In genomic region chr1:180261415-180261814, GRCm38 (mm10) we compare ENCODE assay signal across 23 mouse cellular contexts. TPM values are rescaled to one million over a fixed set of nuclear protein-coding genes. Genes with fewer than 3 reads are reported as not detected.
A peak's percentile ranks its signal among the peaks of the same experiment; 100 is the strongest.
DNase-seq lines count a peak whose midpoint lies in the region; ATAC-seq and TF ChIP-seq lines count a peak whose summit lies in the region.
"Had no signal": no experiment of that assay in that cellular context is flagged by ENCODE, and none has a peak within 500 bp of the region (broad histone marks: within the 10 kb centered on the region; RNA-seq: fewer than 3 reads in every experiment).

No protein-coding gene starts in this region.

- ATAC-seq in heart, embryonic 13.5 days (ENCODE audit: extremely low read depth, insufficient number of reproducible peaks, low FRiP score, low TSS enrichment) = no peak
- no peak for ATAC-seq in G1E (ENCODE audit: extremely low read depth, insufficient number of reproducible peaks, low FRiP score, poor library complexity, severe bottlenecking)
- peak; percentile 1; the same call in 1 of the 2 replicates for ATAC-seq in liver, embryonic 14.5 days (ENCODE audit: insufficient read depth)
- no peak for ATAC-seq in cerebellum, adult (ENCODE audit: insufficient number of reproducible peaks, low FRiP score, low TSS enrichment)
- ATAC-seq: forebrain, embryonic 14.5 days; hindbrain, postnatal 0 days; intestine, embryonic 15.5 days; midbrain, embryonic 13.5 days had no signal

- no peak for DNase-seq in heart, embryonic 10.5 days (ENCODE audit: low spot score)
- DNase-seq in G1E (ENCODE audit: low spot score) (no peak), MEL (ENCODE audit: low read depth, low spot score) (no peak)
- no peak for DNase-seq in liver, embryonic 14.5 days (ENCODE audit: low read depth in 3 of 3, low spot score in 3 of 3)
- no peak for DNase-seq in gastrocnemius, adult 8-10 months (ENCODE audit: low spot score in 2 of 2)
- DNase-seq in layer of hippocampus, postnatal 14 days (ENCODE audit: low spot score in 2 of 2) = no peak
- DNase-seq: B cell, adult 2 months; cerebellum, adult 2 months; cerebellum, postnatal 14 days; gastrocnemius, postnatal 25 days; kidney, adult 2 months; retina, postnatal 1 day; right cerebral cortex, postnatal 14 days had no signal

- H3K79me2 ChIP-seq in MEL (ENCODE audit: control insufficient read depth, insufficient read depth, low read length, poor library complexity) = no peaks in the 10 kb centered on the region

- no peak overlapping the region for H3K4me3 ChIP-seq in heart, embryonic 13.5 days
- no peak overlapping the region for H3K4me3 ChIP-seq in heart, embryonic 10.5 days
- H3K4me3 ChIP-seq in G1E (ENCODE audit: low read depth, low read length) (peak overlapping the region; percentile 57; the same call in 1 of the 2 replicates), MEL (ENCODE audit: control insufficient read depth in 1 of 2, insufficient read depth in 1 of 2, low read depth in 2 of 2, low read length in 2 of 2) (peak overlapping the region; percentile 36 to 37)
- H3K4me3 ChIP-seq in liver, embryonic 14.5 days (ENCODE audit: insufficient read depth in 1 of 2, low read depth in 2 of 2, low read length in 2 of 2) = peak overlapping the region in 1 of 2 experiments; percentile 20; a peak in 1 of 4 replicates
- H3K4me3 ChIP-seq: hindbrain, embryonic 12.5 days; intestine, embryonic 15.5 days; limb, embryonic 10.5 days; limb, embryonic 15.5 days; midbrain, embryonic 13.5 days had no signal

- TF ChIP-seq RAD21 in MEL (IDR thresholded peaks at IDR 0.05; ENCODE audit: low read depth, low read length) = no peak

- H3K9ac ChIP-seq in heart, embryonic 13.5 days = no peak overlapping the region
- H3K9ac ChIP-seq in MEL (ENCODE audit: control insufficient read depth, low read depth, low read length, poor library complexity, severe bottlenecking) = peak overlapping the region; percentile 46
- peak overlapping the region; percentile 32; the same call in 1 of the 2 replicates for H3K9ac ChIP-seq in liver, embryonic 14.5 days (replicated peaks)
- H3K9ac ChIP-seq: hindbrain, embryonic 12.5 days; intestine, embryonic 15.5 days; limb, embryonic 15.5 days; midbrain, embryonic 13.5 days had no signal

- H3K27me3 ChIP-seq in heart, embryonic 13.5 days (replicated peaks) = peaks cover 24% of the 10 kb centered on the region
- peaks cover 35% of the 10 kb centered on the region for H3K27me3 ChIP-seq in heart, embryonic 10.5 days (ENCODE audit: insufficient read depth, poor library complexity, severe bottlenecking)
- H3K27me3 ChIP-seq in G1E (ENCODE audit: insufficient read depth, low read length) (no peaks in the 10 kb centered on the region), MEL (ENCODE audit: control insufficient read depth in 1 of 2, insufficient read depth in 2 of 2, low read length in 2 of 2) (no peaks in the 10 kb centered on the region)
- no peaks in the 10 kb centered on the region for H3K27me3 ChIP-seq in liver, embryonic 14.5 days (ENCODE audit: control insufficient read depth, insufficient read depth, low read length)
- H3K27me3 ChIP-seq: hindbrain, embryonic 12.5 days; intestine, embryonic 15.5 days; limb, embryonic 15.5 days had no signal

- 73% methylated on average over 3 of the region's 3 CpGs for WGBS in heart, embryonic 13.5 days
- WGBS in heart, embryonic 10.5 days = 81% methylated on average over 3 of the region's 3 CpGs
- WGBS in liver, embryonic 14.5 days (ENCODE audit: insufficient replicate concordance) = 50% methylated on average over 3 of the region's 3 CpGs

- no peaks in the 10 kb centered on the region for H3K9me3 ChIP-seq in heart, embryonic 13.5 days
- no peaks in the 10 kb centered on the region for H3K9me3 ChIP-seq in heart, embryonic 10.5 days
- peaks cover 3% of the 10 kb centered on the region for H3K9me3 ChIP-seq in G1E (replicated peaks)
- no peaks in the 10 kb centered on the region for H3K9me3 ChIP-seq in MEL (replicated peaks; ENCODE audit: insufficient read depth, low read length)
- no peaks in the 10 kb centered on the region for H3K9me3 ChIP-seq in liver, embryonic 14.5 days (ENCODE audit: control insufficient read depth, low read length)
- H3K9me3 ChIP-seq: hindbrain, embryonic 12.5 days; intestine, embryonic 15.5 days; limb, embryonic 10.5 days; limb, embryonic 15.5 days; midbrain, embryonic 13.5 days had no signal

- H3K4me2 ChIP-seq in heart, embryonic 13.5 days = no peak overlapping the region
- H3K4me2 ChIP-seq in liver, embryonic 14.5 days (ENCODE audit: low read depth) = peak overlapping the region; percentile 68
- H3K4me2 ChIP-seq: hindbrain, embryonic 12.5 days; intestine, embryonic 15.5 days; limb, embryonic 15.5 days; midbrain, embryonic 13.5 days had no signal

- TF ChIP-seq CTCF in G1E (IDR thresholded peaks at IDR 0.05; ENCODE audit: low read depth, low read length) (no peak), MEL (IDR thresholded peaks at IDR 0.05 in 2 of 3, conservative IDR thresholded peaks at IDR 0.05 in 1 of 3; ENCODE audit: control insufficient read depth in 1 of 3, insufficient read depth in 1 of 3, low read depth in 2 of 3, low read length in 3 of 3, poor library complexity in 1 of 3, severe bottlenecking in 1 of 3) (no peak)
- TF ChIP-seq CTCF in liver, embryonic 14.5 days (IDR thresholded peaks at IDR 0.05; ENCODE audit: low read depth) = no peak

- peaks cover 37% of the 10 kb centered on the region for H3K4me1 ChIP-seq in heart, embryonic 13.5 days
- H3K4me1 ChIP-seq in heart, embryonic 10.5 days = peaks cover 17% of the 10 kb centered on the region; the same call in 1 of the 2 replicates
- H3K4me1 ChIP-seq in G1E (ENCODE audit: insufficient read depth, low read depth, low read length) = peaks cover 81% of the 10 kb centered on the region
- H3K4me1 ChIP-seq in MEL (ENCODE audit: control insufficient read depth in 1 of 2, insufficient read depth in 2 of 2, low read length in 2 of 2) = peaks cover 14 to 35% of the 10 kb centered on the region in 2 experiments
- H3K4me1 ChIP-seq in liver, embryonic 14.5 days (replicated peaks; ENCODE audit: control insufficient read depth in 2 of 2, insufficient read depth in 2 of 2, low read length in 1 of 2) = peaks cover 55 to 67% of the 10 kb centered on the region in 2 experiments

- TF ChIP-seq EP300 in MEL (IDR thresholded peaks at IDR 0.05; ENCODE audit: low read depth in 1 of 2, low read length in 2 of 2) = no peak
- TF ChIP-seq EP300 in liver, embryonic 14.5 days (IDR thresholded peaks at IDR 0.05; ENCODE audit: low read depth) = no peak

- H3K27ac ChIP-seq in heart, embryonic 13.5 days (replicated peaks) = peak overlapping the region; percentile 43; the same call in 1 of the 2 replicates
- no peak overlapping the region for H3K27ac ChIP-seq in heart, embryonic 10.5 days
- peak overlapping the region; percentile 87 for H3K27ac ChIP-seq in MEL (ENCODE audit: control insufficient read depth, low read depth, low read length)
- H3K27ac ChIP-seq in liver, embryonic 14.5 days = peak overlapping the region; percentile 68
- H3K27ac ChIP-seq: hindbrain, embryonic 12.5 days; hindbrain, postnatal 0 days; intestine, embryonic 15.5 days; kidney, postnatal 0 days; limb, embryonic 10.5 days; limb, embryonic 15.5 days; midbrain, embryonic 13.5 days had no signal

- no peak for TF ChIP-seq POLR2A in MEL (IDR thresholded peaks at IDR 0.05; ENCODE audit: control insufficient read depth in 1 of 2, insufficient read depth in 1 of 2, low read depth in 1 of 2, low read length in 2 of 2, poor library complexity in 1 of 2)

- H3K36me3 ChIP-seq in heart, embryonic 13.5 days = no peaks in the 10 kb centered on the region
- no peaks in the 10 kb centered on the region for H3K36me3 ChIP-seq in heart, embryonic 10.5 days
- H3K36me3 ChIP-seq in G1E (replicated peaks) = no peaks in the 10 kb centered on the region
- peaks cover 0 to 41% of the 10 kb centered on the region in 2 experiments; a peak in 2 of 4 replicates for H3K36me3 ChIP-seq in MEL (ENCODE audit: control insufficient read depth in 1 of 2, insufficient read depth in 2 of 2, low read length in 2 of 2)
- no peaks in the 10 kb centered on the region for H3K36me3 ChIP-seq in liver, embryonic 14.5 days (replicated peaks; ENCODE audit: control insufficient read depth, insufficient read depth, low read depth)
- H3K36me3 ChIP-seq: hindbrain, embryonic 12.5 days; intestine, embryonic 15.5 days; limb, embryonic 10.5 days; limb, embryonic 15.5 days; midbrain, embryonic 13.5 days had no signal

TF ChIP-seq in MEL, 35 proteins besides CTCF, POLR2A, EP300 and RAD21:
- TF ChIP-seq MAZ (IDR thresholded peaks at IDR 0.05; ENCODE audit: low read depth, low read length) = no peak
- TF ChIP-seq TAL1 (IDR thresholded peaks at IDR 0.05; ENCODE audit: low read length) = no peak
- TF ChIP-seq ZKSCAN1 (IDR thresholded peaks at IDR 0.05; ENCODE audit: low read depth, low read length) = no peak
- no peak for TF ChIP-seq NRF1 (IDR thresholded peaks at IDR 0.05; ENCODE audit: insufficient read depth, low read depth, low read length, poor library complexity, severe bottlenecking)
- no peak for TF ChIP-seq JUND (IDR thresholded peaks at IDR 0.05; ENCODE audit: low read depth, low read length)
- no peak; the same call in 1 of the 2 replicates for TF ChIP-seq NELFE (IDR thresholded peaks at IDR 0.05; ENCODE audit: low read depth, low read length)
- TF ChIP-seq USF1 (IDR thresholded peaks at IDR 0.05; ENCODE audit: low read depth, low read length) = no peak
- TF ChIP-seq BHLHE40 (IDR thresholded peaks at IDR 0.05; ENCODE audit: borderline replicate concordance, low read depth, low read length) = no peak
- TF ChIP-seq ZMIZ1 (IDR thresholded peaks at IDR 0.05; ENCODE audit: low read depth, low read length) = 0 out of 2 replicates have a peak, but pooled peaks have one; percentile 2
- 0 out of 2 replicates have a peak, but pooled peaks have one; percentile 58 for TF ChIP-seq MAX (IDR thresholded peaks at IDR 0.05; ENCODE audit: low read length)
- no peak for TF ChIP-seq USF2 (IDR thresholded peaks at IDR 0.05; ENCODE audit: borderline replicate concordance in 1 of 2, insufficient read depth in 1 of 2, low read depth in 1 of 2, low read length in 2 of 2)

RNA-seq across cellular contexts. Expression of gene Psen2, which starts 1.8 kb away (rescaled TPM):
- polyA plus RNA-seq in heart, embryonic 13.5 days (2015; fragmentation: Nextera tagmentation; extraction: Ambion mirVana) = 15.8 and 17.3 TPM in 2 replicates
- 15.6 and 16.4 TPM in 2 replicates for polyA plus RNA-seq in heart, embryonic 10.5 days (2016; fragmentation: Nextera tagmentation; extraction: Ambion mirVana)
- total RNA-seq in G1E (2014; fragmentation: Nextera tagmentation) (19.4 and 24.1 TPM in 2 replicates), G1E (2017) (126 and 146 TPM in 2 replicates), MEL (2012; rRNA removed) (37.0 and 39.2 TPM in 2 replicates)
- polyA plus RNA-seq in G1E (2012) (15.8 and 20.2 TPM in 2 replicates), MEL (2012; ENCODE audit: insufficient read depth in 1 of 2, insufficient read length in 2 of 2, low read depth in 1 of 2, low replicate concordance in 2 of 2, missing spikeins in 1 of 2) (10 to 100 TPM in 1 of 2 experiments, not detected in 1; 35.0 TPM)
- polyA plus RNA-seq in liver, embryonic 14.5 days (2012; rRNA removed) = 15.9 and 18.2 TPM in 2 replicates
- 19.9 and 21.7 TPM in 2 replicates for polyA plus RNA-seq in liver, embryonic 14.5 days (2014; fragmentation: Nextera tagmentation; extraction: Ambion mirVana)
- total RNA-seq in gastrocnemius, adult 8-10 months (2022) = 1 to 10 TPM; 7.2 to 8.1 (median 7.8) TPM
- total RNA-seq in layer of hippocampus, postnatal 14 days (2021) = 10 to 100 TPM; 21.7 to 25.0 TPM

Comparison
In these comparisons a context has a peak if more than half of its experiments do, and no peak if none do; other contexts are left out.
1. H3K4me3 ChIP-seq: peak in G1E (single experiment) and MEL (2 of 2); none in heart, embryonic 13.5 days (single experiment) and heart, embryonic 10.5 days (single experiment).